Mouse (Mus musculus): Measurements from ENCODE around the gene Pdzd4.
A peak's percentile ranks its signal among the peaks of the same experiment; 100 is the strongest.

Pdzd4 gene

GRCm38 (mm10) chrX:73786364-73787224, 38.2 kb downstream of the Pdzd4 start, which contains the start of the genes Idh3g and Ssr4:
TSS of gene Idh3g (minus strand) at chrX:73786897.
TSS of gene Ssr4 (plus strand) at chrX:73787028.
- peak; percentile 92 to 93 for DNase-seq (ENCODE audit: low spot score in 2 of 2)

- DNase-seq (ENCODE audit: low spot score in 2 of 2), result no peak
Measured at GRCm38 (mm10) chrX:73785666-73786065, 39.1 kb downstream of the Pdzd4 start.

- DNase-seq (ENCODE audit: low spot score in 2 of 2), result no peak
Measured at GRCm38 (mm10) chrX:73782227-73782626, 42.5 kb downstream of the Pdzd4 start.

GRCm38 (mm10) chrX:73774802-73775483, 49.8 kb downstream of the Pdzd4 start:
- no peak for DNase-seq (ENCODE audit: low spot score in 2 of 2)

GRCm38 (mm10) chrX:73774168-73774760, 50.5 kb downstream of the Pdzd4 start, which contains the start of gene Srpk3:
TSS of gene Srpk3 (plus strand) at chrX:73774405.
- peak; percentile 37 to 49 for DNase-seq (ENCODE audit: low spot score in 2 of 2)

- DNase-seq (ENCODE audit: low spot score in 2 of 2), result no peak
Measured at GRCm38 (mm10) chrX:73767267-73767666, 57.5 kb downstream of the Pdzd4 start.

- no peak for DNase-seq (ENCODE audit: low spot score in 2 of 2)
Measured at GRCm38 (mm10) chrX:73765311-73765710, 59.5 kb downstream of the Pdzd4 start.

GRCm38 (mm10) chrX:73758611-73759290, 66.0 kb downstream of the Pdzd4 start:
- DNase-seq (ENCODE audit: low spot score in 2 of 2), result peak in 1 of 2 experiments; percentile 33

- no peak for DNase-seq (ENCODE audit: low spot score in 2 of 2)
Measured at GRCm38 (mm10) chrX:73756334-73757140, 68.2 kb downstream of the Pdzd4 start, which contains the start of gene Plxnb3. TSS of gene Plxnb3 (plus strand) at chrX:73757090.

GRCm38 (mm10) chrX:73748977-73749376, 75.8 kb downstream of the Pdzd4 start:
- DNase-seq (ENCODE audit: low spot score in 2 of 2), result no peak

- no peak for DNase-seq (ENCODE audit: low spot score in 2 of 2)
Measured at GRCm38 (mm10) chrX:73744774-73745481, 79.8 kb downstream of the Pdzd4 start.
